ENCODE assay signal across 30 mouse cellular contexts in genomic region chr10:84317960-84318359, GRCm38 (mm10).
DNase-seq lines count a peak whose midpoint lies in the region; ATAC-seq and TF ChIP-seq lines count a peak whose summit lies in the region.
"Had no signal": no experiment of that assay in that cellular context is flagged by ENCODE, and none has a peak within 500 bp of the region (broad histone marks: within the 10 kb centered on the region; RNA-seq: fewer than 3 reads in every experiment).

No protein-coding gene starts in this region.

- H3K9me3 ChIP-seq in midbrain, embryonic 11.5 days (ENCODE audit: control insufficient read depth, low read length), result no peaks in the 10 kb centered on the region
- no peaks in the 10 kb centered on the region for H3K9me3 ChIP-seq in midbrain, embryonic 14.5 days (ENCODE audit: control insufficient read depth, low read length)
- H3K9me3 ChIP-seq in kidney, embryonic 14.5 days (ENCODE audit: control insufficient read depth, low read length), result no peaks in the 10 kb centered on the region
- H3K9me3 ChIP-seq: embryonic facial prominence, embryonic 13.5 days; forebrain, embryonic 12.5 days; heart, embryonic 12.5 days; hindbrain, embryonic 13.5 days; limb, embryonic 12.5 days; liver, embryonic 15.5 days had no signal

- no peak for ATAC-seq in midbrain, embryonic 11.5 days (ENCODE audit: low FRiP score)
- no peak for ATAC-seq in midbrain, embryonic 14.5 days (ENCODE audit: low FRiP score, low TSS enrichment)
- ATAC-seq in megakaryocyte progenitor cell, adult 5-6 weeks (replicated peaks; ENCODE audit: poor library complexity), result no peak
- no peak for ATAC-seq in kidney, embryonic 14.5 days (ENCODE audit: low FRiP score, low TSS enrichment)
- ATAC-seq: CD4-positive, CD25-positive, alpha-beta regulatory T cell, adult 4 months; intestine, embryonic 16.5 days; midbrain, embryonic 16.5 days had no signal

- TF ChIP-seq CTCF in left cerebral cortex, adult 2 months (IDR thresholded peaks at IDR 0.05), result no peak

- no peaks in the 10 kb centered on the region for H3K4me1 ChIP-seq in midbrain, embryonic 11.5 days (ENCODE audit: control insufficient read depth, insufficient read depth, low read length)
- no peaks in the 10 kb centered on the region for H3K4me1 ChIP-seq in midbrain, embryonic 14.5 days (ENCODE audit: control insufficient read depth, insufficient read depth, low read length)
- H3K4me1 ChIP-seq in kidney, embryonic 14.5 days (ENCODE audit: control insufficient read depth, insufficient read depth, low read length), result no peaks in the 10 kb centered on the region
- H3K4me1 ChIP-seq: embryonic facial prominence, embryonic 13.5 days; forebrain, embryonic 12.5 days; heart, embryonic 12.5 days; hindbrain, embryonic 13.5 days; limb, embryonic 12.5 days; liver, embryonic 15.5 days had no signal

- intact Hi-C loops in left cerebral cortex, adult 2 months (cut with DNase I), result no loop called here

- no peak overlapping the region for H3K9ac ChIP-seq in midbrain, embryonic 11.5 days (ENCODE audit: low read length)
- H3K9ac ChIP-seq in midbrain, embryonic 14.5 days (replicated peaks; ENCODE audit: low read length), result no peak overlapping the region
- no peak overlapping the region for H3K9ac ChIP-seq in kidney, embryonic 14.5 days (ENCODE audit: low read depth, low read length)
- H3K9ac ChIP-seq: embryonic facial prominence, embryonic 13.5 days; forebrain, embryonic 12.5 days; heart, embryonic 12.5 days; hindbrain, embryonic 13.5 days; limb, embryonic 12.5 days; liver, embryonic 15.5 days had no signal

- DNase-seq in left cerebral cortex, adult 2 months (ENCODE audit: extremely low spot score in 1 of 2, low spot score in 2 of 2), result no peak
- DNase-seq in left cerebral cortex, adult 18-20 months (ENCODE audit: low spot score in 2 of 2), result no peak
- peak; percentile 19 for DNase-seq in midbrain, embryonic 11.5 days (ENCODE audit: low spot score, missing footprints)
- DNase-seq in midbrain, embryonic 14.5 days, result no peak
- DNase-seq in brain, adult 2 months (ENCODE audit: low read depth, low spot score), result peak; percentile 40
- DNase-seq: adrenal gland, adult 8-10 months; cerebellum, adult 8-10 months; cerebellum, postnatal 25 days; embryo, embryonic 11 days; gastrocnemius, postnatal 25 days; heart, adult 11 months; heart, postnatal 4 days; kidney, adult 8-10 months; kidney, postnatal 14 days; layer of hippocampus, adult 9-11 months; lung, postnatal 4 days; right cerebral cortex, postnatal 4 days; thymus, postnatal 4 days had no signal

- no peaks in the 10 kb centered on the region for H3K36me3 ChIP-seq in midbrain, embryonic 11.5 days (ENCODE audit: control insufficient read depth, insufficient read depth, low read length)
- H3K36me3 ChIP-seq in midbrain, embryonic 14.5 days (ENCODE audit: control insufficient read depth, insufficient read depth, low read length), result no peaks in the 10 kb centered on the region
- H3K36me3 ChIP-seq in kidney, embryonic 14.5 days (ENCODE audit: control insufficient read depth, insufficient read depth, low read length), result no peaks in the 10 kb centered on the region
- H3K36me3 ChIP-seq: embryonic facial prominence, embryonic 13.5 days; forebrain, embryonic 12.5 days; heart, embryonic 12.5 days; hindbrain, embryonic 13.5 days; limb, embryonic 12.5 days; liver, embryonic 15.5 days had no signal

- H3K27me3 ChIP-seq in midbrain, embryonic 11.5 days (ENCODE audit: control insufficient read depth, insufficient read depth, low read length), result no peaks in the 10 kb centered on the region
- no peaks in the 10 kb centered on the region for H3K27me3 ChIP-seq in midbrain, embryonic 14.5 days (ENCODE audit: control insufficient read depth, insufficient read depth, low read length)
- H3K27me3 ChIP-seq in kidney, embryonic 14.5 days (ENCODE audit: control insufficient read depth, insufficient read depth, low read length), result no peaks in the 10 kb centered on the region
- H3K27me3 ChIP-seq: embryonic facial prominence, embryonic 13.5 days; forebrain, embryonic 12.5 days; heart, embryonic 12.5 days; hindbrain, embryonic 13.5 days; limb, embryonic 12.5 days; liver, embryonic 15.5 days had no signal

- H3K4me2 ChIP-seq in midbrain, embryonic 11.5 days, result no peak overlapping the region
- H3K4me2 ChIP-seq in midbrain, embryonic 14.5 days (ENCODE audit: low read length), result no peak overlapping the region
- no peak overlapping the region for H3K4me2 ChIP-seq in kidney, embryonic 14.5 days (replicated peaks; ENCODE audit: low read depth, low read length)
- H3K4me2 ChIP-seq: embryonic facial prominence, embryonic 13.5 days; forebrain, embryonic 12.5 days; heart, embryonic 12.5 days; hindbrain, embryonic 13.5 days; limb, embryonic 12.5 days; liver, embryonic 15.5 days had no signal

- H3K4me3 ChIP-seq in left cerebral cortex, adult 2 months, result no peak overlapping the region
- H3K4me3 ChIP-seq in midbrain, embryonic 11.5 days (ENCODE audit: low read depth, low read length), result no peak overlapping the region
- no peak overlapping the region for H3K4me3 ChIP-seq in midbrain, embryonic 14.5 days (replicated peaks; ENCODE audit: low read depth, low read length)
- H3K4me3 ChIP-seq in kidney, embryonic 14.5 days (ENCODE audit: low read length), result no peak overlapping the region
- H3K4me3 ChIP-seq: embryonic facial prominence, embryonic 13.5 days; erythroblast, embryonic 14.5 days; forebrain, embryonic 12.5 days; heart, embryonic 12.5 days; hindbrain, embryonic 13.5 days; limb, embryonic 12.5 days; liver, embryonic 15.5 days had no signal

- peak overlapping the region; percentile 19; the same call in 1 of the 2 replicates for H3K27ac ChIP-seq in left cerebral cortex, adult 2 months
- no peak overlapping the region for H3K27ac ChIP-seq in midbrain, embryonic 11.5 days (ENCODE audit: low read depth, low read length)
- H3K27ac ChIP-seq in midbrain, embryonic 14.5 days (replicated peaks; ENCODE audit: low read depth, low read length), result no peak overlapping the region
- H3K27ac ChIP-seq in kidney, embryonic 14.5 days (ENCODE audit: low read depth, low read length), result no peak overlapping the region
- H3K27ac ChIP-seq: embryonic facial prominence, embryonic 13.5 days; forebrain, embryonic 12.5 days; hindbrain, embryonic 13.5 days; limb, embryonic 12.5 days; liver, embryonic 15.5 days had no signal

- WGBS in midbrain, embryonic 11.5 days, result 49% methylated on average over 5 of the region's 5 CpGs
- WGBS in midbrain, embryonic 14.5 days, result 41% methylated on average over 5 of the region's 5 CpGs
- 40% methylated on average over 5 of the region's 5 CpGs for WGBS in kidney, embryonic 14.5 days

Comparison
In these comparisons a context has a peak if more than half of its experiments do, and no peak if none do; other contexts are left out.
1. DNase-seq: peak in midbrain, embryonic 11.5 days (single experiment) and brain, adult 2 months (single experiment); none in left cerebral cortex, adult 2 months (0 of 2), left cerebral cortex, adult 18-20 months (0 of 2) and midbrain, embryonic 14.5 days (single experiment).